Mouse (Mus musculus) mouse trophoblast stem cell (cell line): ENCODE results near the gene Katnal1.

Experiments
- in situ Hi-C, 2 experiments: fragments of 300-500 bp; cut with MseI, MboI; formaldehyde crosslinking; loops; 2 replicates in 1 of 2; 3 replicates in 1 of 2; pipeline ENCODE4 v1.15.1; 2025

The Katnal1 gene

GRCm38 (mm10) chr5:148954314-148955060 is 25.4 kb upstream of the Katnal1 start:
- in situ Hi-C loops = no loop called here

- in situ Hi-C loops = no loop called here
Observed at GRCm38 (mm10) chr5:148953098-148953497, 24.0 kb upstream of the Katnal1 start.

GRCm38 (mm10) chr5:148952419-148952818 is 23.3 kb upstream of the Katnal1 start:
- in situ Hi-C loops = no loop called here

- in situ Hi-C loops = no loop called here
Observed at GRCm38 (mm10) chr5:148951360-148951759, 22.2 kb upstream of the Katnal1 start.

GRCm38 (mm10) chr5:148950064-148950463 is 20.9 kb upstream of the Katnal1 start:
- in situ Hi-C loops = no loop called here

- in situ Hi-C loops = no loop called here
Observed at GRCm38 (mm10) chr5:148948577-148948976, 19.5 kb upstream of the Katnal1 start.

GRCm38 (mm10) chr5:148947412-148947811 is 18.3 kb upstream of the Katnal1 start:
- in situ Hi-C loops = no loop called here

GRCm38 (mm10) chr5:148946787-148947186 is 17.7 kb upstream of the Katnal1 start:
- in situ Hi-C loops = no loop called here

GRCm38 (mm10) chr5:148945735-148946134 is 16.6 kb upstream of the Katnal1 start:
- in situ Hi-C loops = no loop called here

- in situ Hi-C loops = no loop called here
Observed at GRCm38 (mm10) chr5:148944024-148944423, 14.9 kb upstream of the Katnal1 start.

GRCm38 (mm10) chr5:148943444-148943843 is 14.3 kb upstream of the Katnal1 start:
- in situ Hi-C loops = no loop called here

GRCm38 (mm10) chr5:148942957-148943356 is 13.8 kb upstream of the Katnal1 start:
- in situ Hi-C loops = no loop called here

- in situ Hi-C loops = no loop called here
Observed at GRCm38 (mm10) chr5:148942305-148942704, 13.2 kb upstream of the Katnal1 start.

GRCm38 (mm10) chr5:148941867-148942266 is 12.7 kb upstream of the Katnal1 start:
- in situ Hi-C loops = no loop called here

GRCm38 (mm10) chr5:148939948-148940382 is 10.8 kb upstream of the Katnal1 start:
- in situ Hi-C loops = no loop called here

GRCm38 (mm10) chr5:148936516-148936951 is 7.4 kb upstream of the Katnal1 start:
- in situ Hi-C loops = no loop called here

- in situ Hi-C loops = no loop called here
Observed at GRCm38 (mm10) chr5:148935871-148936270, 6.8 kb upstream of the Katnal1 start.

GRCm38 (mm10) chr5:148935071-148935821 is 6.1 kb upstream of the Katnal1 start:
- in situ Hi-C loops = no loop called here

GRCm38 (mm10) chr5:148934457-148934856 is 5.3 kb upstream of the Katnal1 start:
- in situ Hi-C loops = no loop called here

GRCm38 (mm10) chr5:148933767-148934166 is 4.6 kb upstream of the Katnal1 start:
- in situ Hi-C loops = no loop called here

GRCm38 (mm10) chr5:148931301-148931700 is 2.2 kb upstream of the Katnal1 start:
- in situ Hi-C loops = no loop called here

- in situ Hi-C loops = no loop called here
Observed at GRCm38 (mm10) chr5:148928382-148929115, 571 bp downstream of the Katnal1 start.
